Mouse (Mus musculus): ENCODE measurements around the gene Egfl7.

DNA sequence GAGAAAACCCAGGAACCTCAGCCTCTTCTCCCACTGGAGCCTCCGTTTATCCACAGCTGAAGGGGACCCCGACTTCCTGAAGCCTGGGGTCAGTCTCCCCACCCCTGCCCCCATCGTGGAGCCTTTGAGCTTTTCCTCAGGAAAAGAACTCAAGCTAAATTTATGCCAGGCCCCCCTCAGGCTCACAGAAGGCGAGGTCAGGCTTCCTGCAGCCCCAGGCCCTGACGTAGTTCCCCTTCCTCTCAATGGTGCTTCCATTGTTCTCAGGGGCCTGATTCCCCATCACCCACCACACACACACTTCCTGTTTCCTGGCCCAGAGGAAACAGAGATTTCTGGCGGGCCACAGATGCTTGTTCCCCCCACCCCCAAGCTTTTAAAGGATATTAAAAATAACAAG is 1.4 kb upstream of the Egfl7 start:
- no peak for TF ChIP-seq CTCF (IDR thresholded peaks at IDR 0.05; ENCODE audit: low read depth, low read length)
- no peak for TF ChIP-seq POLR2A (IDR thresholded peaks at IDR 0.05; ENCODE audit: insufficient read depth, low read length)

Measured in ES-Bruce4 (cell line).